Mouse (Mus musculus): ENCODE data around the gene Zfhx3. TPM values are rescaled to one million over a fixed set of nuclear protein-coding genes. Genes with fewer than 3 reads are reported as not detected.

Gene Zfhx3
- polyA plus RNA-seq, 1 experiment from 2014 or later = 2.4 TPM

- no peak for TF ChIP-seq CTCF (IDR thresholded peaks at IDR 0.05; ENCODE audit: low read depth)
- Histone ChIP-seq H3K9me3 (ENCODE audit: control insufficient read depth) (no peaks in the 10 kb centered on the region), H3K36me3 (ENCODE audit: control insufficient read depth, insufficient read depth) (no peaks in the 10 kb centered on the region; the same call in 1 of the 2 replicates), H3K9ac (ENCODE audit: low read depth, low read length) (no peak overlapping the region), H3K27me3 (replicated peaks; ENCODE audit: control insufficient read depth, insufficient read depth, low read length) (no peaks in the 10 kb centered on the region), H3K4me3 (ENCODE audit: low read depth, low read length) (no peak overlapping the region), H3K4me1 (replicated peaks; ENCODE audit: control insufficient read depth, insufficient read depth, low read length) (no peaks in the 10 kb centered on the region), H3K4me2 (replicated peaks; ENCODE audit: low read depth) (no peak overlapping the region), H3K27ac (ENCODE audit: low read depth, low read length) (no peak overlapping the region)
- WGBS = 83% methylated on average over 6 of the region's 6 CpGs
- no peak for ATAC-seq
Observed at GRCm38 (mm10) chr8:108838761-108839160, 896.3 kb downstream of the Zfhx3 start.

GRCm38 (mm10) chr8:108842307-108842706 is 899.9 kb downstream of the Zfhx3 start:
- ATAC-seq = no peak
- Histone ChIP-seq H3K27me3 (replicated peaks; ENCODE audit: control insufficient read depth, insufficient read depth, low read length) (no peaks in the 10 kb centered on the region), H3K36me3 (ENCODE audit: control insufficient read depth, insufficient read depth) (no peaks in the 10 kb centered on the region), H3K9ac (ENCODE audit: low read depth, low read length) (no peak overlapping the region), H3K4me2 (replicated peaks; ENCODE audit: low read depth) (no peak overlapping the region), H3K27ac (ENCODE audit: low read depth, low read length) (no peak overlapping the region), H3K9me3 (ENCODE audit: control insufficient read depth) (no peaks in the 10 kb centered on the region), H3K4me1 (replicated peaks; ENCODE audit: control insufficient read depth, insufficient read depth, low read length) (no peaks in the 10 kb centered on the region), H3K4me3 (ENCODE audit: low read depth, low read length) (no peak overlapping the region)
- TF ChIP-seq CTCF (IDR thresholded peaks at IDR 0.05; ENCODE audit: low read depth) = no peak
- 71% methylated on average over 4 of the region's 5 CpGs for WGBS

DNA sequence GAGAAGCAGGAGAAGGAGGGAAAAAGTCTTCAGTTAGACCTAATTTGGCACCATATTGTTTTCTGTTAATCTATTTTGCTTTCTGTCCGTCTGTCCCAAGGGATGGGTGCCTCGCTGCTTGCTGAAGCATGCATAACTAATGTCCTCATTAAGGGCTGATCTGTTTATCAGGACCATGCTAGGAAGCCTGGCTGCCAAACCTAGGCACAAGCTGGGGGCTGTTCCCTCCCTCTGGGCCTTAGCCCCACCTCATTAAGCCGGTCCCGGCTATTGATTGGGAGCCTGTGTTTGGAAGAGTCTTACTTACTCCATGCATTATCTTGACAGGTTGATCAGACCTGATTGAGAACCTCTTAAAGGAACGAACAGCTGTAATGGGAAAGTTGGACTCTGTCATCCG is 903.7 kb downstream of the Zfhx3 start:
- H3K36me3 ChIP-seq (ENCODE audit: control insufficient read depth, insufficient read depth) = no peaks in the 10 kb centered on the region
- H3K9ac ChIP-seq (ENCODE audit: low read depth, low read length) = no peak overlapping the region
- no peak overlapping the region for H3K27ac ChIP-seq (ENCODE audit: low read depth, low read length)
- WGBS = 48% methylated on average over 6 of the region's 6 CpGs
- TF ChIP-seq CTCF (IDR thresholded peaks at IDR 0.05; ENCODE audit: low read depth) = no peak
- H3K4me2 ChIP-seq (replicated peaks; ENCODE audit: low read depth) = no peak overlapping the region
- no peak overlapping the region for H3K4me3 ChIP-seq (ENCODE audit: low read depth, low read length)
- no peaks in the 10 kb centered on the region for H3K9me3 ChIP-seq (ENCODE audit: control insufficient read depth)
- H3K27me3 ChIP-seq (replicated peaks; ENCODE audit: control insufficient read depth, insufficient read depth, low read length) = no peaks in the 10 kb centered on the region
- no peaks in the 10 kb centered on the region for H3K4me1 ChIP-seq (replicated peaks; ENCODE audit: control insufficient read depth, insufficient read depth, low read length)
- no peak for ATAC-seq

- Histone ChIP-seq H3K9ac (ENCODE audit: low read depth, low read length) (no peak overlapping the region), H3K27me3 (replicated peaks; ENCODE audit: control insufficient read depth, insufficient read depth, low read length) (no peaks in the 10 kb centered on the region), H3K4me3 (ENCODE audit: low read depth, low read length) (no peak overlapping the region), H3K27ac (ENCODE audit: low read depth, low read length) (no peak overlapping the region), H3K4me1 (replicated peaks; ENCODE audit: control insufficient read depth, insufficient read depth, low read length) (no peaks in the 10 kb centered on the region), H3K36me3 (ENCODE audit: control insufficient read depth, insufficient read depth) (no peaks in the 10 kb centered on the region), H3K9me3 (ENCODE audit: control insufficient read depth) (no peaks in the 10 kb centered on the region), H3K4me2 (replicated peaks; ENCODE audit: low read depth) (no peak overlapping the region)
- WGBS = 52% methylated on average over 11 of the region's 11 CpGs
- no peak for TF ChIP-seq CTCF (IDR thresholded peaks at IDR 0.05; ENCODE audit: low read depth)
- ATAC-seq = no peak
Observed at GRCm38 (mm10) chr8:108846827-108847226, 904.4 kb downstream of the Zfhx3 start.

DNA sequence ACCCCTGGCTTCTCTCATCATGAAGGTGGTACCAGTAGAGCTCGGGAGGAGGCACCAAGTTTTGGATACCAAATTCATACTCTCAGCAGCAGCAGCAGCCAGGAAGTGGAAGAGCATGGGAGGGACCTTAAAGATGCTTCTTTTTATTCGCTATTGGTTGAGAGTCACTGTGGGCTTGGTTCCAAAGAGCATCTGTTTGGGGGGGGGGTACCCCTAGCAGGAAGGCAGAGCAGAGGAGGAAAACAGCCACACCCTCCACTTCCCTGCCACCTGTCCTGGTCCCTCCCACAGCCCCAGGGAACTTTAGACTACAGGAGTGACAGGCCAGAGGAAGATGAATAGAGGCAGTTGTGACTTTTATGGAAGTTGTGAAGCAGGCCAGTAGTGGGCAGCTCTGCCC is 904.9 kb downstream of the Zfhx3 start:
- Histone ChIP-seq H3K27ac (ENCODE audit: low read depth, low read length) (no peak overlapping the region), H3K4me3 (ENCODE audit: low read depth, low read length) (no peak overlapping the region), H3K27me3 (replicated peaks; ENCODE audit: control insufficient read depth, insufficient read depth, low read length) (no peaks in the 10 kb centered on the region), H3K4me2 (replicated peaks; ENCODE audit: low read depth) (no peak overlapping the region), H3K4me1 (replicated peaks; ENCODE audit: control insufficient read depth, insufficient read depth, low read length) (no peaks in the 10 kb centered on the region), H3K36me3 (ENCODE audit: control insufficient read depth, insufficient read depth) (no peaks in the 10 kb centered on the region), H3K9me3 (ENCODE audit: control insufficient read depth) (no peaks in the 10 kb centered on the region), H3K9ac (ENCODE audit: low read depth, low read length) (no peak overlapping the region)
- peak; percentile 72 for ATAC-seq
- TF ChIP-seq CTCF (IDR thresholded peaks at IDR 0.05; ENCODE audit: low read depth) = peak; percentile 28; the same call in 1 of the 2 replicates
- WGBS = 47% methylated on average over 2 of the region's 2 CpGs

GRCm38 (mm10) chr8:108848484-108848883 is 906.0 kb downstream of the Zfhx3 start:
- 73% methylated on average over 3 of the region's 3 CpGs for WGBS
- Histone ChIP-seq H3K36me3 (ENCODE audit: control insufficient read depth, insufficient read depth) (no peaks in the 10 kb centered on the region), H3K27me3 (replicated peaks; ENCODE audit: control insufficient read depth, insufficient read depth, low read length) (no peaks in the 10 kb centered on the region), H3K9me3 (ENCODE audit: control insufficient read depth) (no peaks in the 10 kb centered on the region), H3K27ac (ENCODE audit: low read depth, low read length) (no peak overlapping the region), H3K4me1 (replicated peaks; ENCODE audit: control insufficient read depth, insufficient read depth, low read length) (no peaks in the 10 kb centered on the region), H3K4me2 (replicated peaks; ENCODE audit: low read depth) (no peak overlapping the region), H3K4me3 (ENCODE audit: low read depth, low read length) (no peak overlapping the region), H3K9ac (ENCODE audit: low read depth, low read length) (no peak overlapping the region)
- no peak for TF ChIP-seq CTCF (IDR thresholded peaks at IDR 0.05; ENCODE audit: low read depth)
- ATAC-seq = no peak

DNA sequence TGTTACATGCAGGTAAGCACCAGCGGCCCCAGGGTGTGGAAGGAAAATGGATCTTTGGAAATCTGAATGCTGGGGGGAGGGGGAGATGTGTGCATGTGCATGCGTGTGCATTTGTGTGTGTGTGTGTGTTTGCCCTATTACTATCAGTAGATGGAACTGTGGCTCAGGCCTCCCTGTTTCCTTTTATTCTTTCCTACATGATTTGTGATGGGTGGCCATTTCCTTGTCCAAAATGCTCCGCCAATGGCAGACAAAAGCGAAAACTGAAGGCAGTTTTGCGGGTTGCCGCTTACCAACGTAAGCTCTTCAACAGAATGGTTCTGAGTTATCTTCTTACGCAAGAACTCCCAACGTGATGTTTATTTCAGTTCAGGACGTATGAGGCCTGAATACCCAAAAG is 910.6 kb downstream of the Zfhx3 start:
- H3K36me3 ChIP-seq (ENCODE audit: control insufficient read depth, insufficient read depth) = peaks cover 4% of the 10 kb centered on the region; the same call in 1 of the 2 replicates
- H3K27me3 ChIP-seq (replicated peaks; ENCODE audit: control insufficient read depth, insufficient read depth, low read length) = no peaks in the 10 kb centered on the region
- no peak overlapping the region for H3K9ac ChIP-seq (ENCODE audit: low read depth, low read length)
- H3K9me3 ChIP-seq (ENCODE audit: control insufficient read depth) = no peaks in the 10 kb centered on the region
- no peak overlapping the region for H3K4me2 ChIP-seq (replicated peaks; ENCODE audit: low read depth)
- no peak for TF ChIP-seq CTCF (IDR thresholded peaks at IDR 0.05; ENCODE audit: low read depth)
- 81% methylated on average over 10 of the region's 10 CpGs for WGBS
- H3K4me1 ChIP-seq (replicated peaks; ENCODE audit: control insufficient read depth, insufficient read depth, low read length) = no peaks in the 10 kb centered on the region
- no peak overlapping the region for H3K27ac ChIP-seq (ENCODE audit: low read depth, low read length)
- ATAC-seq = no peak
- H3K4me3 ChIP-seq (ENCODE audit: low read depth, low read length) = no peak overlapping the region

Measured in intestine, postnatal 0 days (tissue).